Mouse (Mus musculus) midbrain, embryonic 14.5 days (tissue): ENCODE data around the gene Fbxw8. TPM values are rescaled to one million over a fixed set of nuclear protein-coding genes. Genes with fewer than 3 reads are reported as not detected.

Experiments
- ATAC-seq: fragments of 200-750 bp; cut with Nextera tagmentation; 2 replicates; pipeline ENCODE4 v1.8.0; 2017; ENCODE audit warnings: moderate number of reproducible peaks, moderate library complexity; ENCODE audit not compliant: low FRiP score, low TSS enrichment
- DNase-seq: peaks from one replicate; pipeline ENCODE4 v3.0.0-alpha.2; 2015
- H3K27ac ChIP-seq: fragments of 300-500 bp; sonication (generic); replicated peaks from 2 replicates; pipeline ENCODE4 v1.5.1; 2014; ENCODE audit warnings: mild to moderate bottlenecking, low read depth, low read length, moderate library complexity
- H3K27me3 ChIP-seq: fragments of 300-500 bp; sonication (generic); 2 replicates; pipeline ENCODE4 v1.6.1; 2014; ENCODE audit warnings: low read length, control low read depth, mixed read lengths; ENCODE audit not compliant: control insufficient read depth, insufficient read depth
- H3K36me3 ChIP-seq: fragments of 300-500 bp; sonication (generic); 2 replicates; pipeline ENCODE4 v1.6.1; 2014; ENCODE audit warnings: low read length, control low read depth; ENCODE audit not compliant: control insufficient read depth, insufficient read depth
- H3K4me1 ChIP-seq: fragments of 300-500 bp; sonication (generic); 2 replicates; pipeline ENCODE4 v1.6.1; 2014; ENCODE audit warnings: mild to moderate bottlenecking, antibody characterized with exemption, low read length, control low read depth; ENCODE audit not compliant: control insufficient read depth, insufficient read depth
- H3K4me2 ChIP-seq: fragments of 300-500 bp; sonication (generic); 2 replicates; pipeline ENCODE4 v1.6.1; 2014; ENCODE audit warnings: mild to moderate bottlenecking, low read length, moderate library complexity
- H3K4me3 ChIP-seq: fragments of 300-500 bp; sonication (generic); replicated peaks from 2 replicates; pipeline ENCODE4 v1.5.1; 2014; ENCODE audit warnings: low read depth, low read length
- H3K9ac ChIP-seq: fragments of 300-500 bp; sonication (generic); replicated peaks from 2 replicates; pipeline ENCODE4 v1.6.1; 2014; ENCODE audit warnings: mild to moderate bottlenecking, low read length, moderate library complexity
- H3K9me3 ChIP-seq: fragments of 300-500 bp; sonication (generic); 2 replicates; pipeline ENCODE4 v1.6.1; 2016; ENCODE audit warnings: low read length, control low read depth, mixed read lengths; ENCODE audit not compliant: control insufficient read depth
- WGBS: fragments of 180-500 bp; shearing (Covaris S2); extraction: QIAGEN DNeasy Blood & Tissue Kit; methylation state at CpG from one replicate; pipeline ENCODE4 v1.1.7; 2014; 5-methylcytosine and 5-hydroxymethylcytosine counted together
- polyA plus RNA-seq: library from polyadenylated mRNA; unstranded; fragments of >200 nt; fragmentation: Nextera tagmentation; extraction: Ambion mirVana; gene quantifications from 2 replicates; pipeline ENCODE4 v1.2.1, GENCODE M21; 2014

The Fbxw8 gene
- polyA plus RNA-seq = 21.4 and 21.6 TPM in 2 replicates

GRCm38 (mm10) chr5:118154839-118155564 is at the start of gene Fbxw8:
Gene Fbxw8, minus strand, starts transcription at chr5:118155464.
- Histone ChIP-seq H3K27me3 (no peaks in the 10 kb centered on the region), H3K4me1 (peaks cover 14% of the 10 kb centered on the region), H3K9me3 (no peaks in the 10 kb centered on the region), H3K27ac (peak within 1 kb of the TSS; percentile 70), H3K9ac (peak within 1 kb of the TSS; percentile 91), H3K36me3 (peaks cover 8% of the 10 kb centered on the region; the same call in 1 of the 2 replicates), H3K4me2 (peak within 1 kb of the TSS; percentile 81), H3K4me3 (peak within 1 kb of the TSS; percentile 91)
- DNase-seq = peak; percentile 96
- under 1% methylated on average over 67 of the region's 67 CpGs for WGBS
- peak; percentile 91 for ATAC-seq

DNA sequence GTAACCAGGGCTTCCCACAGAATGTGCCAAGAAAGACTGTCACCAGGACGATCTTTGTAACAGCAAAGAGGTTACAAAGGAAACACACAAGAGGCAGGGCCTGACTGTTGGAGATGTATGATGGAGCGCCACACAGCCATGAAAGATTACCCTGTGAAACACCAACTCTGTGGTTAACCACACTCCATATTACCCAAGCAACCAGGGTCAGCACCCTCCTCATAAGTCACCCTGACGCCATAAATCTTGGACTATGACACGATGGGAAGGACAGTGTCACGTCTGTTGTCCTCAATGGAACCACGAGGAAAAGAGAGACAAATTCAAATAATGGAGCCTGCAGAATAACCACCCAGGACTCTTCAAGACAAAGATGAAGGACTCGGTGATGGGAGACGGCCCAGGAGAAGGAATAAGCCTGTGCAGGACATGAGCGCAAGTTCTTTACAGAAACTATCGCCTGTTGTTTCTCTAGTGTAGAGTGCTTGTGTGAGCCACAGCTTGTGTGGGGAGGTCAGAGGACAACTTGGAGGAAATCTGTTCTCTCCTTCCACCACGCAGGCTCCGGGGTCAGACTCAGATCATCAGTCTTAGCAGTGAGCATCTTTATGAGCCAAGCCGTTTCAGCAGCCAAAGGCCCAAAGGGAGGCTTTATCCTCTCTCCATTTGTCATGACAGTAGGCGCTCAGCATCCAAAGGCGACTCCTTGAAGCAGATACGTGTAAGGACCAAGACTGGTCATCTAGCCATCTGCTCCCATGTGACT is 49.6 kb upstream of the Fbxw8 start:
- Histone ChIP-seq H3K4me2 (no peak overlapping the region), H3K27ac (no peak overlapping the region)
- 89% methylated on average over 16 of the region's 16 CpGs for WGBS

DNA sequence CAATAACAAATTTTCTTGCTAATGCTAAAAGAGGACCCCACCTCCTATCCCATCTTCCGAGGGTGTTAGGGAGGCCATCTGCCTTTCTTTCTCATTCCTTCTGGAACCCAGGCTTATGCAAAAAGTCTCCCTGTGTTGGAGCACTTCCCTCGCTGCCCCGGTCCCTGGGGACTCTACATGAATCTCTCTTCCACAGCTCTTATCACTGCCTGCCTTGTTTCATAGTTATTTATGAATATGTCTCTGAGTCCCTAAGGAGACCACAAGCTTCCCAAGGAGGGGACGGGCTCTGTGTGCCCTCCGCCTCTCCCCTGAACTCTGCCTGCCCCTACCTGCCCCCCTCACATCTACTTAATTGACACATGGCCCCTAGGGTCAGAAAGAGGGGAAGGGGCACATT is 44.4 kb upstream of the Fbxw8 start:
- H3K4me1 ChIP-seq = no peaks in the 10 kb centered on the region
- no peaks in the 10 kb centered on the region for H3K9me3 ChIP-seq
- no peak overlapping the region for H3K4me2 ChIP-seq
- H3K27me3 ChIP-seq = no peaks in the 10 kb centered on the region
- H3K27ac ChIP-seq = no peak overlapping the region
- H3K36me3 ChIP-seq = peaks cover 27% of the 10 kb centered on the region
- no peak for DNase-seq
- H3K4me3 ChIP-seq = no peak overlapping the region
- H3K9ac ChIP-seq = no peak overlapping the region
- WGBS = 69% methylated on average over 5 of the region's 5 CpGs
- ATAC-seq = no peak

More for the DNA sequence above, 49.6 kb upstream of the Fbxw8 start:
- Histone ChIP-seq H3K9ac (no peak overlapping the region), H3K36me3 (peaks cover 34% of the 10 kb centered on the region), H3K9me3 (no peaks in the 10 kb centered on the region), H3K4me3 (no peak overlapping the region), H3K27me3 (no peaks in the 10 kb centered on the region), H3K4me1 (no peaks in the 10 kb centered on the region)
- ATAC-seq (no peak), DNase-seq (no peak)

- Histone ChIP-seq H3K27me3 (no peaks in the 10 kb centered on the region), H3K9me3 (no peaks in the 10 kb centered on the region), H3K4me3 (no peak overlapping the region), H3K4me2 (no peak overlapping the region), H3K9ac (no peak overlapping the region), H3K27ac (no peak overlapping the region), H3K4me1 (peaks cover 6% of the 10 kb centered on the region; the same call in 1 of the 2 replicates), H3K36me3 (peaks cover 25% of the 10 kb centered on the region)
- ATAC-seq (no peak), DNase-seq (no peak)
- 75% methylated on average over 13 of the region's 13 CpGs for WGBS
Observed at GRCm38 (mm10) chr5:118197421-118197820, 42.2 kb upstream of the Fbxw8 start.

GRCm38 (mm10) chr5:118192221-118192620 is 37.0 kb upstream of the Fbxw8 start:
- no peak overlapping the region for H3K4me3 ChIP-seq
- no peak overlapping the region; the same call in 1 of the 2 replicates for H3K27ac ChIP-seq
- H3K4me2 ChIP-seq = no peak overlapping the region
- H3K27me3 ChIP-seq = no peaks in the 10 kb centered on the region
- H3K9me3 ChIP-seq = no peaks in the 10 kb centered on the region
- peak; percentile 49 for DNase-seq
- peaks cover 18% of the 10 kb centered on the region for H3K4me1 ChIP-seq
- H3K9ac ChIP-seq = no peak overlapping the region
- no peak for ATAC-seq
- H3K36me3 ChIP-seq = peaks cover 3% of the 10 kb centered on the region; the same call in 1 of the 2 replicates
- WGBS = 17% methylated on average over 18 of the region's 18 CpGs

DNA sequence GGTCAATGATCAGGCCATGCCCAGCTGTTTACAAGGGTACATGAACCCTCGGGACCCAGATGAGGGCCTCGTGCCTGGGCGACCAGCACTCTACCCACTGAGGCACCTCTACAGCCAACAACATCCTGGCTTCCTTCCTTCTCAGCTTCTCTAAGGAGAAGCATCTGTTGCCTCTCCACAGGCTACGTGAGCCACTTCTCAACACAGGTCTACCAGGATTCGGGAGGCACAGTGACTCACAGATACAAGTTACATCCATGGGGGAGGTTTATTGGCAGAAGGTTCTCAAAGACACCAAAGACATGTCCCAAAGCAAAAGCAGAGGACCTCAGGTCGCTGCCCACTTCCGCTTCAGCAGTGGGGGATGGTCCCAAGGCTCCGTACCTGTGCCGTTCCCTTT is 35.2 kb upstream of the Fbxw8 start:
- 92% methylated on average over 9 of the region's 9 CpGs for WGBS
- ATAC-seq = no peak

GRCm38 (mm10) chr5:118188356-118188755 is 33.1 kb upstream of the Fbxw8 start:
- H3K4me3 ChIP-seq = no peak overlapping the region
- H3K9me3 ChIP-seq = no peaks in the 10 kb centered on the region
- H3K4me2 ChIP-seq = no peak overlapping the region
- DNase-seq (no peak), ATAC-seq (no peak)
- H3K9ac ChIP-seq = no peak overlapping the region
- WGBS = 67% methylated on average over 6 of the region's 6 CpGs
- H3K4me1 ChIP-seq = peaks cover 24% of the 10 kb centered on the region
- no peak overlapping the region for H3K27ac ChIP-seq
- H3K27me3 ChIP-seq = no peaks in the 10 kb centered on the region
- no peaks in the 10 kb centered on the region for H3K36me3 ChIP-seq

More for the DNA sequence above, 35.2 kb upstream of the Fbxw8 start:
- H3K9me3 ChIP-seq = no peaks in the 10 kb centered on the region
- H3K27ac ChIP-seq = no peak overlapping the region
- 0 out of 2 replicates have a peak, but pooled peaks cover 3% of the 10 kb centered on the region for H3K36me3 ChIP-seq
- H3K4me1 ChIP-seq = peaks cover 24% of the 10 kb centered on the region
- no peak for DNase-seq
- H3K4me2 ChIP-seq = no peak overlapping the region
- H3K27me3 ChIP-seq = no peaks in the 10 kb centered on the region
- no peak overlapping the region for H3K9ac ChIP-seq
- no peak overlapping the region for H3K4me3 ChIP-seq

DNA sequence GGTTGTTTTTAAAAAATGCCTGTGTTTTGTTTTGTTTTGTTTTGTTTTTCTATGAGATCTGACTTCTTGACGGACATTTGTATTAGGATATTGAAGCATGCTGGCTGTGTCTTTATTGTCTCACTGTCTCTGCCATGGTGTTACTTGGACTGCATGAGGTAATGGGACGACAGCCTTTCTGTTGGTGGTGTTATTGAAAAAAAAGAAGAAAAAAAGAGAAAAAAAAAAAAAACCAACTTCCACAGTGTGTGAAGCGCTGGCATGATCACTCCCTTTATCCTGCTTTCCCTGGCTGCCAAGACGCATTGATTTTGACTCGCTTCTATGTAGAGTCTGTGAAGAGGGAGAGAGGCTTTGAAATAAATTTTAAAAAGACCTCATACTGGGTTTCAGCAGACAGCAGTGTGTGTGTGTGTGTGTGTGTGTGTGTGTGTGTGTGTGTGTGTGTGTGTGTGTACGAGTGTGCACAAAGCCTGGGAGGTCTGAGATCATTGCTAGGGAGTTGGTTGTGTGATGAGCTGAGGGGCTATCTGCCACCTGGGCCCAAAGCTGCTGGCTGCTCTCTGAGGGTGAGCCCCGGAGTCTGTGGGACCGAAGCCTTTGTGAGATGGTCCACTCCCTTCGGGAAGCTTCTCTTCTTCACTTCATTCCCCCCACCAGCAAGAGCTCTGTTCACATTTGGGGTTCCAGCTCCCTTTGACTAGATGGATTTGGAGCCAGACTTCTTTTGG is 31.8 kb upstream of the Fbxw8 start:
- Histone ChIP-seq H3K27ac (peak overlapping the region; percentile 50; the same call in 1 of the 2 replicates), H3K4me1 (peaks cover 16% of the 10 kb centered on the region), H3K4me2 (no peak overlapping the region), H3K9me3 (no peaks in the 10 kb centered on the region), H3K36me3 (no peaks in the 10 kb centered on the region), H3K27me3 (no peaks in the 10 kb centered on the region), H3K4me3 (no peak overlapping the region), H3K9ac (no peak overlapping the region)
- peak; percentile 57; the same call in 1 of the 2 replicates for ATAC-seq
- whole genome bisulfite sequencing = 30% methylated on average over 9 of the region's 9 CpGs
- DNase-seq = peak; percentile 60
